Mouse (Mus musculus): ENCODE data around the gene Rerg.
A peak's percentile ranks its signal among the peaks of the same experiment; 100 is the strongest.

Rerg gene

DNA sequence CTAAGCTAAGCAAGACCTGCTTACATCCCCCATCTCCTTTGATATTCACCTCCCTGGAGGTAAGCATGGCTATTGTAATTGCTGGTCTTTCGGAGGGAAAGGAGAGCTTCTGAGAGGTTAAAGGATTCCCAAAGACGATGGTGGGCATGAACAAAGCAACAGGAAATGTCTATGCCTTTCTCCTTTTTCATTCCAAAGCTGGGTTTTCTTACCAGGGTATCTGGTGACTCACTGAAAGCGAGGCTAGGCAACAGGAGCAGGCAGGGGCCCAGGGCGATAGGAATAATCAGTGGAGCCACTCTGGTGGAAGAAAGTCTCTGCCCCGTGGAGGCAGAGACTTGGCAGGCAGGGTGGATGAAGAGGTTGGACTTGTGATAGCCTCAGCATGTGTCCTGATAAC is at the start of gene Rerg:
Rerg (minus strand) TSS at position 272 of the 400 bp plus-strand sequence.
- no peak for DNase-seq (ENCODE audit: low spot score)

DNA sequence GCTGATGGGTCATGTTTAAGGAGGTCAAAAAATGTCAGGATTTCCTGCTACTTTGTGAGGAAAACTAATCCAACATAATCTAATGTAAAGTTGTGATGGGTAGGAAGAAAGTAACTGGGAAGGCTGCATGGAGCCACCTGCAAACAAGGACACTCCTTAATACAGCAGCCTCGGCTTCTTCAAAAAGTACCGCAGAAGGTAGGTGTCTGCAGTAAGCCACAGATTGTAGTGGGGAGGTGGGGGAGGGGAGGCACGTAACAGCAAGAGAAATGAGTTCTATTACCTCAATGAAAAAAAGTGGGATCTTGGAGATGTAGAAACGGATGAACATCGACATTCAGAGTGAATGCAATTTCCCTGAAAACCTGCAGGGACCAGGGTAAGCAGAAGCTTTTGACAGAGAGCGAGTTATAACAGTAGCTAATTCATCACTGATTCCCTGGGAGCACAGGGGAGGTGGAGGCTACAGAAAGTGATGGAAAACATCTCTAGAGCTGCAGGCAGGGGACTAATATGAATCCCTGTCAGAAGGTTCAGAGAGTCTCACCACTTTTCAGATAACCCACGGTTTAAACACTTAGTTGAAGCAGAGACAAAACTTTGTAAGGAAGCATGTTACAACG is 47.7 kb upstream of the Rerg start:
- DNase-seq (ENCODE audit: low spot score): no peak

- DNase-seq (ENCODE audit: low spot score): no peak
Measured at GRCm38 (mm10) chr6:137211441-137211840, 41.1 kb upstream of the Rerg start.

GRCm38 (mm10) chr6:137210991-137211390 is 40.7 kb upstream of the Rerg start:
- no peak for DNase-seq (ENCODE audit: low spot score)

GRCm38 (mm10) chr6:137209992-137210391 is 39.7 kb upstream of the Rerg start:
- no peak for DNase-seq (ENCODE audit: low spot score)

- no peak for DNase-seq (ENCODE audit: low spot score)
Measured at GRCm38 (mm10) chr6:137207126-137207525, 36.8 kb upstream of the Rerg start.

DNA sequence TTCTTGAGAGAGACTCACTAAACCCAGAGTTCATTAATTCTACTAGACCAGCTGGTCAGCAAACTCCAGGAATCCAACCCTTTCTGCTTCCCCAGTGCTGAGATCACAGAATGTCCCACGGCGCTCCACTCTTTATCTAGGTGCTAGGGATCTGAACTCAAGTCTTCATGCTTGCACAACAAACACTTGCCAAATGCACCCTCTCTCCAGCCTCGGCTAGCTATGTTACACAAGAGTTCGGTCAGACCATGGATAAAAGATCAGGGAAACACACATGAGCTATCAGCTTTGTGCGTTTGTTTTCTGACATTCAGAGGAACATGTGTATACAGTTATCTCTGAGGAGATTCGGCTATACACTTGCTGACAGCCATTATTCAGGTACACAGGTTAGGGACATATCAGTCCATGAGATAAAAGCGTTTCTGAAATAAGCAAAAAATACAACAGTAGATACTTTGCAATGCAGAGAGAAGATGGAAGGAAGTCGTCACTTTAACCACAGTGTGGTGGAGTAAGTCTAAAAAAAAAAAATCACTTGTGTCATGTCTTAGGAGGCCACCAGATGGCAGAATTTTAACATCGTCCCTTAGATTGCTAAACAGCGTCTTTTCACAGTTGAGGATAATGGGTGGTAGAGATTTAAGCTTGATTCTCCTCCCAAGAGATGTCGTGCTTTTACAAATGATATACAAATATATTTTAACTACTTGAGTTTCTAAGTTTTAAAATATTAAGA is 35.5 kb upstream of the Rerg start:
- peak; percentile 76 for DNase-seq (ENCODE audit: low spot score)

GRCm38 (mm10) chr6:137202661-137203060 is 32.4 kb upstream of the Rerg start:
- no peak for DNase-seq (ENCODE audit: low spot score)

DNA sequence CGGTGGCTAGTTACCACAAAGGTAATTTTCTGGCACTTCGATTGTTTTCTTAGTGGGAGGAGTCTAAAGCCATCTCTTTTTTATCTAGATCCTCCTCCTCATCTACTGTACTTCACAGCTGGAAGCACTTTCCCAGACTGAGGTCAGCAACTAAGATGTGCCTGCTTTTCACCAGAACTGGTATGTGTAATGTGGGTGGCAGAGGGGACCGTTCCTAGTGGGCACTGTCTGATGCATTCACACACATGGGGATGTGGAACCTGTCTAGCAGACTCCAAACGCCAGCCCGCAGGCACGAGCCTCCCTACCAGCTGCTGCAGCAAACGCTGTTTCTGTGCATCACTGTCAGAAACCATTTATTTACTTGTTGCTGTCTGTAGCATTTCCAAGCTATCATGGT is 31.3 kb upstream of the Rerg start:
- no peak for DNase-seq (ENCODE audit: low spot score)

- DNase-seq (ENCODE audit: low spot score): no peak
Measured at GRCm38 (mm10) chr6:137201166-137201565, 30.9 kb upstream of the Rerg start.

GRCm38 (mm10) chr6:137192063-137192462 is 21.8 kb upstream of the Rerg start:
- peak; percentile 84 for DNase-seq (ENCODE audit: low spot score)

GRCm38 (mm10) chr6:137191026-137191425 is 20.7 kb upstream of the Rerg start:
- DNase-seq (ENCODE audit: low spot score): no peak

DNA sequence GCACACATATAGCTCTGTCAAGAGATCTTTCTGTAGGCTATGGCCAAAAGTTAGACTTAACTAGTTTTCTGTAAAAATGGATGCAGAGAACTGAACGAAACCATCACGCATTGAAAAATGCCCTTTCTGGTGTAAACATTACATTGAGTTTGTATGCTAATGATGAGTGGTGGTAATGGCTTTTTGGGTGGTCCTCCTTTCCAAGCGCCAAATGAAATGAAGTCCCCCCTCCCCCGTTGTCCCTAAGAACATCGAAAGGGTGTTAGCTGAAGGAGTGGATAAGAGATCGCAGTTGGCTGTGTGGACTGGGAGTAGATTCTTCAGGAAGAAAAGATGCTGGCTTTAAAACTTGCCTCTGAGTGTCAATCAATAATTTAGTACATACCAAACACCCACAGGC is 20.3 kb upstream of the Rerg start:
- no peak for DNase-seq (ENCODE audit: low spot score)

- DNase-seq (ENCODE audit: low spot score): no peak
Measured at GRCm38 (mm10) chr6:137188375-137188926, 18.2 kb upstream of the Rerg start.

DNA sequence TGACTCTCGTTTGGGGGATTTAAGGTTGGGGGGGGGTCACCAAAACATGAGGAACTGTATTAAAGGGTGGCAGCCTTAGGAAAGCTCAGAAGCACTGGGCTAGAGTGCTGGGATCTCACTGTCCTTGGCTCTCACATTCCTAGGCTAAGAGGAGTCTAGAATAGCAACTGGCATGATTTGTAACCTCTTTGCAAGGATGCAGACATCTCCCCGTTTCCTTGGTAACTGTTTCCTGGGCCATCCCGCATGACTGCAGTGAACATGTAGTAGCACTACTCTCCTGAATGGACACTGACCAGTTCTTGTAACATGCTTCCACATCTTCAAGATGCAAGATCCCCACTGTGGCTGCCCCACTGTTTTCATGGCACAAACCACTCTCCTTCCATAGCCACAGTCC is 17.1 kb upstream of the Rerg start:
- no peak for DNase-seq (ENCODE audit: low spot score)

- DNase-seq (ENCODE audit: low spot score): no peak
Measured at GRCm38 (mm10) chr6:137180636-137181035, 10.3 kb upstream of the Rerg start.

DNA sequence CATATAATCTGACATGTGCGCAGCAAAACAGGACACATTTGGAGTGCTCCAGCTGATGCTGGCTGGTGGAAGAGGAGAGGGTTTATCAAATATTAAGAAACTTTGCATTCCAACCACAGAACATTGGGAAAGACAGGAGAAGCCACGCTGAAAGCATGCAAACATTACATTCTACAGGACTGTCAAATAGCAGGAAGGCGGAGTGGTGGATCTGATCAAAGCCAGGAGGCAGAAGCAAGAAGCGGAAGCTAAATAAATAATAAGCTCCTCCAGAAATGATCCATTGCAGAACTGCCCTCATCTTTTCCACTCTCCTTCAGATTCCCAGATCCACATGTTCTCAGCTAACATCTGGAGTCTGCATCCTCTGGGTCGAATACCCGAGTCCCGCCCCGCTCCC is 9.8 kb upstream of the Rerg start:
- DNase-seq (ENCODE audit: low spot score): no peak

GRCm38 (mm10) chr6:137179026-137179425 is 8.7 kb upstream of the Rerg start:
- no peak for DNase-seq (ENCODE audit: low spot score)

DNA sequence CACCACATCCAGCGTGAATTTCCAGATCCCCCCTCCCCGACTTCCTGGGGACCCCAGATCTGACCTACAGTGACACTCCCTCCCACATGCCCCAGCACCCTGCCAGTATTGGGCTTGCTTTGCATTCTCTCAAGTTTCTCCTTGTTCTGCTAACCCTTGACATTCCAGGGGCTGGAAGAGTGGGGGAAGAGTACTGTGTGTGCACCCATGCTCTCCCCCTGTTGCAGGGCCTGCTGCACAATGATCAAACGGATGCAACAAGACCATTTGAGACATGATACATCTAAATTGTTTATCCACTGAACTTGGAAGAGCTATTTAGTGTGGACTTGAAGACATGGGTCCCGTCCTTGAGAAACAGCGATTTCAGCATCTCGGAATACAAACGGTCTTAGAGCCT is 349 bp upstream of the Rerg start:
- no peak for DNase-seq (ENCODE audit: low spot score)

- DNase-seq (ENCODE audit: low spot score): peak; percentile 91
Measured at GRCm38 (mm10) chr6:137169171-137169968, 927 bp downstream of the Rerg start.

- DNase-seq (ENCODE audit: low spot score): peak; percentile 40
Measured at GRCm38 (mm10) chr6:137166843-137167242, 3.5 kb downstream of the Rerg start.

DNA sequence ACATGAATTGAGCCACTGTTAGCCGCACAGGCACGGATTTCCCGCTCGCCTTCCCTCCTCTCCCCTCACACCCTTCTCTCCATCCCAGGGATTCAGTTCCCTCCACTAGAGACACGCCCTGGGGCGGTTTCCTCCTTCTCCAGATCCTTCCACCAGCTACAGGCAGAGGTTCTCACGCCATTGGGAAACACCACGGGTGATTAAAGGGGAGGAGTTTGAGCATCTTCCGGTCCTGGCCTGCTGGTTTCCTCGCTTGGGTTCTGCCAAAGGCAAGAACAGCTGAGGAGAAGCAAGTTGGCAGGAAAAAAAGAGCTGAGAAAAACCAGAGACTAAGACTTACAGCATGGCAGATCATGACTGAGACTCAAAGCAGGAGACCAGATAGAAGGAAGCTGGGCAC is 6.7 kb downstream of the Rerg start:
- DNase-seq (ENCODE audit: low spot score): no peak

DNA sequence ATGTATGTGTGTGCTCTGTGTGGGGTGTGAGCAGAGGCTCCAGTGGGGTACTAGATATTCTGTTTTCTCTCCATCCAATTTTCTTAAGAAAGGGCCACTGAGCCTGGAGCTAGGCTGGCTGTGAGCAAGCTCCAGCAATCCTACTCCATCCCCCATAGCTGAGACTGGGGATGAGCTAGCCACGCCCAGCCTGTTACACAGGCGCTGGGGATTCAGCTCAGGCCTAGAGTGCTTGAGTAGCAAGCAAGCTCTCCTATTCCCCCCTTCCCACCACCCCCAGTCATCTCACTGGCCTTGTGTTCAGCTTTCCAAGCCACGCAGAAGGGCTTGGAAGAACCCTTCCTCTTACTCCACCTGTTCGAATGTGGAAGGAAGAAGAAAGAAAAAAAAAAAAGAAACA is 7.2 kb downstream of the Rerg start:
- no peak for DNase-seq (ENCODE audit: low spot score)
